Mouse (Mus musculus) lung, adult 2 months (tissue): ENCODE measurements at regions not wholly inside any gene's neighbourhood (a gene's known extent, or its start where the extent isn't known, plus 50 kb on each side); places are given as distances from the start of the nearest gene placed in this dataset.

Experiments
- CTCF ChIP-seq: fragments of 200-500 bp; IDR thresholded peaks from 2 replicates; pipeline ENCODE4 v1.5.1; 2011; ENCODE audit warnings: mild to moderate bottlenecking, low read length, control low read depth; ENCODE audit not compliant: insufficient read depth
- POLR2A ChIP-seq: fragments of 200-500 bp; IDR thresholded peaks from 2 replicates; pipeline ENCODE4 v1.6.1; 2011; ENCODE audit warnings: low read depth, mild to moderate bottlenecking, control low read depth, low read length, borderline replicate concordance; ENCODE audit errors: extremely low read depth

DNA sequence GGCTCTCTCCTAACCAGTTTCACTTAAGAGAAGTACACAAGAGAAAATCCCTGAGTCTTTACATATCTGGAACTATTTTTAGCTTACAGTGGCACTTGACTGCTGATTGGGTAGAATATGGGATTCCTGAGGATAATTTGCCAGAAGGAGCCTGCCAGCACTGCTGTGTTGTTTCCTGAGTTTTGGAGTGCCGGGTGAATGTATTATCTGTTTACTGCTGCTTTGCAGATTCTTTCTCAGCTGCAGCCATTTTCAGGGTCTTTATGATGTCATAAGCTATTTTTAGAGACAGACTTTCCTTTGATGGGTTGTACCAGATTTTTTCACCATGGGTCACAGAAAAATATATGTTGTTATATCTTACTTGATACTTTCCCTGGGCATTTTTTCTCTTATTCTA lies 279.1 kb upstream of the Chrm2 start:
- TF ChIP-seq POLR2A, result no peak
- no peak for TF ChIP-seq CTCF
